Mouse (Mus musculus): ENCODE data around the gene Nemp2. TPM values are rescaled to one million over a fixed set of nuclear protein-coding genes. Genes with fewer than 3 reads are reported as not detected.

Gene Nemp2
- polyA plus RNA-seq (2015; fragmentation: Nextera tagmentation; extraction: Ambion mirVana), result 5.0 and 5.9 TPM in 2 replicates

DNA sequence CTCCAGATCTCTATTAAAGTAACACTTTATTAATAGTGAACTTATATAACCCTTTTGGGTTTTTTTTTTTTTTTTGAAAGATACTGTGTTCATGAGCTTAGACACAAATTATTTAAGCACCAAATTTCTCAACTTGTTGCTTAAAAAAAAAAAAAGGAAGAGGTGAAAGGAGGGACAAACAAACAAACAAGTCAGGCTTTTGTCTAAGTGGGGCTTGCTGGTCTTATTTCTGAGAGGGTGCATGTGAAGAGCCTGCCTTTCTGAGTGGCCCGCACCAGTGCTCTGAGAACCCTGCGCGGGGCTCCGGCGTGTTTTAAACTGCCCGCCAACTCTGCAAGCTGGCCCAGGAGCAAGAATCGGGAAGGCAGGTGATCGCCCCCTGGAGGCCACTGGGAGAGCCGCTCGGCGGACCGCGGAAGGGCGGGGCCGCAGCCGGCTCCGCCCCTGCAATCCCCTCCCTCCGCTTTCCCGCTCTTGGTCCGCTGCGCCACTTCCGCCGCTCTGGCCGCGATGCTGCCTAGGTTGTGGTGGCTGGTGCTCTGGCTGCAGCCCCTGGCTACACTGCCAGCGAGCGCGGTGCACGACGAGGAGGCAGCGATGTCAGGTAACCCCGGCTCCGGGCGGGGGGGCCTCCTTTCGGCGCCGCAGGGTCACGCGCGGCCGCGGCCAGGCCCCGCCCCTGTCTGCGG lies at the start of gene Nemp2:
Gene Nemp2, plus strand, starts transcription at position 456 of the 689 bp plus-strand sequence.
- peak within 1 kb of the TSS; percentile 64 for H3K4me2 ChIP-seq
- H3K9me3 ChIP-seq, result no peaks in the 10 kb centered on the region
- peak within 1 kb of the TSS; percentile 86 for H3K27ac ChIP-seq (replicated peaks)
- no peaks in the 10 kb centered on the region for H3K36me3 ChIP-seq
- peaks cover 13% of the 10 kb centered on the region for H3K4me1 ChIP-seq (replicated peaks)
- no peaks in the 10 kb centered on the region for H3K27me3 ChIP-seq
- ATAC-seq (ENCODE audit: low read depth), result peak; percentile 95
- peak within 1 kb of the TSS; percentile 82 for H3K9ac ChIP-seq
- H3K4me3 ChIP-seq, result peak within 1 kb of the TSS; percentile 80
- WGBS, result under 1% methylated on average over 44 of the region's 44 CpGs

- Histone ChIP-seq H3K4me1 (replicated peaks) (peaks cover 5% of the 10 kb centered on the region; the same call in 1 of the 2 replicates), H3K4me3 (no peak overlapping the region), H3K9ac (no peak overlapping the region), H3K36me3 (no peaks in the 10 kb centered on the region), H3K27ac (replicated peaks) (no peak overlapping the region), H3K4me2 (no peak overlapping the region), H3K9me3 (no peaks in the 10 kb centered on the region), H3K27me3 (no peaks in the 10 kb centered on the region)
- 73% methylated on average over 6 of the region's 6 CpGs for WGBS
- ATAC-seq (ENCODE audit: low read depth), result no peak
Observed at GRCm38 (mm10) chr1:52581744-52582143, 48.8 kb upstream of the Nemp2 start.

GRCm38 (mm10) chr1:52582866-52583265 lies 47.6 kb upstream of the Nemp2 start:
- no peaks in the 10 kb centered on the region for H3K27me3 ChIP-seq
- H3K36me3 ChIP-seq, result no peaks in the 10 kb centered on the region
- WGBS, result 96% methylated on average over 1 of the region's 1 CpGs
- no peak overlapping the region for H3K9ac ChIP-seq
- no peaks in the 10 kb centered on the region for H3K9me3 ChIP-seq
- H3K4me2 ChIP-seq, result no peak overlapping the region
- ATAC-seq (ENCODE audit: low read depth), result no peak
- H3K27ac ChIP-seq (replicated peaks), result no peak overlapping the region
- no peak overlapping the region for H3K4me3 ChIP-seq
- H3K4me1 ChIP-seq (replicated peaks), result peaks cover 5% of the 10 kb centered on the region; the same call in 1 of the 2 replicates

GRCm38 (mm10) chr1:52596982-52597646 lies 33.4 kb upstream of the Nemp2 start:
- H3K4me2 ChIP-seq, result 0 out of 2 replicates have a peak overlapping the region, but pooled peaks have one; percentile 11

GRCm38 (mm10) chr1:52597761-52598160 lies 32.7 kb upstream of the Nemp2 start:
- Histone ChIP-seq H3K9me3 (no peaks in the 10 kb centered on the region), H3K9ac (no peak overlapping the region), H3K4me3 (no peak overlapping the region), H3K36me3 (no peaks in the 10 kb centered on the region), H3K27me3 (no peaks in the 10 kb centered on the region), H3K27ac (replicated peaks) (no peak overlapping the region), H3K4me1 (replicated peaks) (peaks cover 10% of the 10 kb centered on the region), H3K4me2 (peak overlapping the region; percentile 33)
- WGBS, result 69% methylated on average over 11 of the region's 11 CpGs
- peak; percentile 71 for ATAC-seq (ENCODE audit: low read depth)

More at GRCm38 (mm10) chr1:52596982-52597646, 33.4 kb upstream of the Nemp2 start:
- H3K27me3 ChIP-seq, result no peaks in the 10 kb centered on the region
- no peaks in the 10 kb centered on the region for H3K36me3 ChIP-seq
- 49% methylated on average over 11 of the region's 11 CpGs for WGBS
- H3K4me3 ChIP-seq, result no peak overlapping the region
- peaks cover 10% of the 10 kb centered on the region for H3K4me1 ChIP-seq (replicated peaks)
- H3K9ac ChIP-seq, result no peak overlapping the region
- no peaks in the 10 kb centered on the region for H3K9me3 ChIP-seq
- peak overlapping the region; percentile 35; the same call in 1 of the 2 replicates for H3K27ac ChIP-seq (replicated peaks)
- ATAC-seq (ENCODE audit: low read depth), result peak; percentile 96

GRCm38 (mm10) chr1:52598361-52598760 lies 32.1 kb upstream of the Nemp2 start:
- no peak overlapping the region for H3K27ac ChIP-seq (replicated peaks)
- H3K9me3 ChIP-seq, result no peaks in the 10 kb centered on the region
- H3K9ac ChIP-seq, result no peak overlapping the region
- ATAC-seq (ENCODE audit: low read depth), result no peak
- H3K27me3 ChIP-seq, result no peaks in the 10 kb centered on the region
- WGBS, result 58% methylated on average over 4 of the region's 4 CpGs
- no peak overlapping the region; the same call in 1 of the 2 replicates for H3K4me2 ChIP-seq
- H3K36me3 ChIP-seq, result no peaks in the 10 kb centered on the region
- peaks cover 10% of the 10 kb centered on the region for H3K4me1 ChIP-seq (replicated peaks)
- H3K4me3 ChIP-seq, result no peak overlapping the region

DNA sequence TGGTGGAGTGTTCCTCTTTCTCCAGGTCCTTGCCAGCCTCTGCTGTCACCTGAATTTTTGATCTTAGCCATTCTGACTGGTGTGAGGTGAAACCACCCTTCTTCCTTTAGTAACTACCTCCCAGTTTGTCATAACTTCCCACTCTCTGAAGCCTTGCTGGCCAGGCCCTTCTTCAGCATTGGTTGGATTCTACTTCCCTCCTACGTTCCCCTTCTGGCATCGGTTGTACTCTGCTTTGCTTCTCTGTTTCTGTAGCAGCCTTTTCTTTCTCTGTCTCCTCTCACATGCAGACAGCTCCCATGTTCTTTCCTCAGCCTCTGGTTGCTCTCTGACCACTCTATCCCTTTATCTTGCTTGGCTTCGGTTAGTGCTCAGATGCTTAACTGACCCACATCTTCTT lies 29.0 kb upstream of the Nemp2 start:
- no peak for ATAC-seq (ENCODE audit: low read depth)
- Histone ChIP-seq H3K4me3 (no peak overlapping the region), H3K27ac (replicated peaks) (no peak overlapping the region), H3K9ac (no peak overlapping the region), H3K4me1 (replicated peaks) (peaks cover 10% of the 10 kb centered on the region), H3K36me3 (no peaks in the 10 kb centered on the region), H3K9me3 (0 out of 2 replicates have a peak, but pooled peaks cover 4% of the 10 kb centered on the region), H3K4me2 (no peak overlapping the region), H3K27me3 (no peaks in the 10 kb centered on the region)
- 97% methylated on average over 3 of the region's 3 CpGs for WGBS

DNA sequence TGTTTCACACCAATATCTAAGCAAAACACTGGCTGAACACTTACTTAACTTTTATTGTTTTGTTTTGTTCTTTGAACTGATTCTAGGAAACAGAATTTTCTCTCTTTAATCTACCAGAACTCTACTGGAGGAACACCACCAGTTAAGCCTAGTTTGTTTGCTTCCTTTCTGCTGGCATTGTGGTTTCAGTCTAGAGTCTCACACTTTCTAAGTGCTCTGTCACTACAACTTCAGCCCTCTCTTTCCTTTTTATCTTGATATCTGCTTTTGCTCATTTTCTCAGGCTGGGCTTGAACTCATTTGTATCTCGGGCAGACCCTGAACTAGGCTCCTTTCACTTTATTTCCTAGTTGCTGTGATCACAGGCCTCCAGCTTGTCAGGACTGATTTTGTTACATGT lies 22.8 kb upstream of the Nemp2 start:
- 88% methylated on average over 1 of the region's 1 CpGs for WGBS
- no peaks in the 10 kb centered on the region for H3K36me3 ChIP-seq
- no peak for ATAC-seq (ENCODE audit: low read depth)
- H3K27me3 ChIP-seq, result no peaks in the 10 kb centered on the region
- H3K9me3 ChIP-seq, result 0 out of 2 replicates have a peak, but pooled peaks cover 4% of the 10 kb centered on the region
- no peak overlapping the region for H3K4me3 ChIP-seq
- H3K4me2 ChIP-seq, result no peak overlapping the region
- no peak overlapping the region for H3K9ac ChIP-seq
- H3K27ac ChIP-seq (replicated peaks), result no peak overlapping the region
- no peaks in the 10 kb centered on the region for H3K4me1 ChIP-seq (replicated peaks)

GRCm38 (mm10) chr1:52608486-52608885 lies 22.0 kb upstream of the Nemp2 start:
- Histone ChIP-seq H3K4me1 (replicated peaks) (no peaks in the 10 kb centered on the region), H3K27me3 (no peaks in the 10 kb centered on the region), H3K4me3 (no peak overlapping the region), H3K9me3 (0 out of 2 replicates have a peak, but pooled peaks cover 4% of the 10 kb centered on the region), H3K27ac (replicated peaks) (no peak overlapping the region), H3K36me3 (no peaks in the 10 kb centered on the region), H3K9ac (no peak overlapping the region), H3K4me2 (no peak overlapping the region)
- no peak for ATAC-seq (ENCODE audit: low read depth)
- 91% methylated on average over 4 of the region's 4 CpGs for WGBS

- WGBS, result 88% methylated on average over 1 of the region's 1 CpGs
- no peak for ATAC-seq (ENCODE audit: low read depth)
Observed at GRCm38 (mm10) chr1:52618217-52618616, 12.3 kb upstream of the Nemp2 start.

DNA sequence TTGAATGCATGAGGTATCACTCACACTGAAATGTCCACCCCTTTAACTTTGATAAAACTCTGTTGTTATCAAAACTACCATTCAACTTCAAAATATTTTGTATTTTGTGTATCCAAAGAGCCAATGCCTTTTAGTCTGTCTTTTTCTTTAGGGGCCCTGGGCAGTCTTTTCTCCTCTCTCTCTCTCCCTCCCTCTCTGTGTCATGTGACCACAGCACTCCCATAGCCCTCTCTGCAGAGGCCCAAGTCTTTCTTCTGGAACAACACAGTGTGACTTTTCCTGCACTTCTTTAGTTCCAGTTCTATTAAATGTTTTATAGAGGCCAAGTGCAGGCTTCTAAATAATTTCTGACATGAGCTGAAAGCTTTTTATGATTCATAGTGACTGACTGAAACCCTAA lies 10.1 kb upstream of the Nemp2 start:
- H3K9ac ChIP-seq, result no peak overlapping the region
- H3K27ac ChIP-seq (replicated peaks), result no peak overlapping the region
- H3K27me3 ChIP-seq, result no peaks in the 10 kb centered on the region
- H3K4me3 ChIP-seq, result no peak overlapping the region
- no peaks in the 10 kb centered on the region for H3K36me3 ChIP-seq
- ATAC-seq (ENCODE audit: low read depth), result no peak
- no peaks in the 10 kb centered on the region for H3K4me1 ChIP-seq (replicated peaks)
- H3K9me3 ChIP-seq, result no peaks in the 10 kb centered on the region
- no peak overlapping the region for H3K4me2 ChIP-seq

More at GRCm38 (mm10) chr1:52618217-52618616, 12.3 kb upstream of the Nemp2 start:
- Histone ChIP-seq H3K36me3 (no peaks in the 10 kb centered on the region), H3K9ac (no peak overlapping the region), H3K9me3 (no peaks in the 10 kb centered on the region), H3K4me3 (no peak overlapping the region), H3K4me2 (no peak overlapping the region), H3K4me1 (replicated peaks) (no peaks in the 10 kb centered on the region), H3K27me3 (no peaks in the 10 kb centered on the region), H3K27ac (replicated peaks) (no peak overlapping the region)

DNA sequence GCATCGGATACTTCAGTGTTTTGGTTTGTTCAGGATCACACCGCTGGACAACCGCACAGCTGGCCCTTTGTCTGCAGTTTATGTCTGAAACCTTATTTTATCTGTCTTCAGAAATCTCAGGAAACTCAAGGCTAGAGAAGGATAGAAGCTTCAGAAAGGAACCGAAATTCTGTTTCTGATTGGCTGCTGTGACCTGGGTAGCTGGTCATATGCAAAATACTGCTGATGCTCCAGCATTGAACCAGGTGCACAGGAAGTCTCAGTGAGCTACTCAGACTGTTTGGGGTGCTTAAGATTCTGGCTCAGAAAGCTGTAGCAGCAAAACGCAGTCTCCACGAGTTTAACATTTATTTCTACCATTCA lies 415 bp downstream of the Nemp2 start:
- peak overlapping the region; percentile 80 for H3K4me3 ChIP-seq
- peak; percentile 90 for ATAC-seq (ENCODE audit: low read depth)
- under 1% methylated on average over 6 of the region's 6 CpGs for WGBS

More for the DNA sequence above, 415 bp downstream of the Nemp2 start:
- peak overlapping the region; percentile 82 for H3K9ac ChIP-seq
- H3K4me2 ChIP-seq, result peak overlapping the region; percentile 64
- H3K27ac ChIP-seq (replicated peaks), result peak overlapping the region; percentile 86
- no peaks in the 10 kb centered on the region for H3K36me3 ChIP-seq
- H3K9me3 ChIP-seq, result no peaks in the 10 kb centered on the region
- H3K27me3 ChIP-seq, result no peaks in the 10 kb centered on the region
- H3K4me1 ChIP-seq (replicated peaks), result peaks cover 13% of the 10 kb centered on the region
